Mouse (Mus musculus) urinary bladder, adult 18-20 months (tissue): ENCODE measurements at regions not wholly inside any gene's neighbourhood (a gene's known extent, or its start where the extent isn't known, plus 50 kb on each side); places are given as distances from the start of the nearest gene placed in this dataset.

ENCODE experiments used
- DNase-seq, 2 experiments: peaks; one replicate each; pipeline ENCODE4 v3.0.0; 2022; ENCODE audit warnings: low spot score in 2 of 2, mixed read lengths in 2 of 2

GRCm38 (mm10) chr17:81185685-81186084, 120.8 kb upstream of the Thumpd2 start:
- DNase-seq, result no peak

DNA sequence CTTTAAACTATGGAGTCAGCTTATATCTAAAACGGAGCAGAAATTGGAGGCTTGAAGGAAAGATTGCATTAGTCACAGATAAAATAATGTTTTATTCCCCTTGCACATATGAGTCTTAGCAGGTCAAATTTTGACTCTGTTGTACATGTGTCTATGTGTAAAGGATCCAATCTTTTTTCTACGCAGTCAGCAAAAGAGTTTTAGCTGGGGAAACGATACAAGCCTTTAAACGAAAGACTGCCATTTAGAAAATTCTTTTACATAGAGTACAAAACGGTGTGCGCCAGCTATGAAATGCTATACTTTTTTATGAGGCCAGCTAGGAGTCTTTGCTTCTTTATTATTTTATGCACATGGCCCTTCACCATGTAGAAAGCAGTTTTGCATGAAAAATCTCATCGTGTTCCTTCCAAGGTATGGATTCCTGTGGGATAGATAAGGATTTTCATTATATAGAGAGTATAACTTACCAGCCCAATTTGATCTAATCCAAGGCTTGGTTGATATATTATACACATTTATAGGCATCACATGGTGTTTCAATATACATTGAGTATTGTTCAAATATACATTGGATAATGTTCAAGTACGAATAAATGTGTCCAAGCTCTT, 116.0 kb upstream of the Thumpd2 start:
- no peak for DNase-seq

GRCm38 (mm10) chr17:81176306-81176705, 111.4 kb upstream of the Thumpd2 start:
- no peak for DNase-seq

GRCm38 (mm10) chr17:81175877-81176276, 111.0 kb upstream of the Thumpd2 start:
- no peak for DNase-seq

GRCm38 (mm10) chr17:81172943-81173342, 108.1 kb upstream of the Thumpd2 start:
- DNase-seq, result no peak

GRCm38 (mm10) chr17:81169118-81169517, 104.2 kb upstream of the Thumpd2 start:
- DNase-seq, result no peak

- no peak for DNase-seq
Observed at GRCm38 (mm10) chr17:81150730-81151129, 85.8 kb upstream of the Thumpd2 start.

DNA sequence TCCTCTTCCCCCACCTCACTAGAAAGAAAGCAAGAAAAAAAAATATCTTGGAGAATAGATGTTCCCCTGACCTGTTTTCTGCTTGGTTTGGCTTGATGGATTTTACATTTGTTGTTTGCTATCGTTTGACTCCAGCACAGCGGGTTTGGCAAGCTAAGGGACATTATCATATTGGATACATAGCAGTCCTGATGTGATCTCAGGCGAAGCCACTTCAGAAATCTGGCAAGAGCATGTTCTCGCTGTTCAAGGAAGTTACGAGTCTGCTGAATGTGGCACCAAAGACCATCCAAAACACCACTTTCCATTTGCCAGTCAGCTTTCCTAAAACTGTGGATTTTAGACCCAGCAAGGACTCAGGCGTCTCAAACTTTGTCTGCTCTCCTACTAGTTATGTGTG, 69.8 kb upstream of the Thumpd2 start:
- DNase-seq, result no peak

DNA sequence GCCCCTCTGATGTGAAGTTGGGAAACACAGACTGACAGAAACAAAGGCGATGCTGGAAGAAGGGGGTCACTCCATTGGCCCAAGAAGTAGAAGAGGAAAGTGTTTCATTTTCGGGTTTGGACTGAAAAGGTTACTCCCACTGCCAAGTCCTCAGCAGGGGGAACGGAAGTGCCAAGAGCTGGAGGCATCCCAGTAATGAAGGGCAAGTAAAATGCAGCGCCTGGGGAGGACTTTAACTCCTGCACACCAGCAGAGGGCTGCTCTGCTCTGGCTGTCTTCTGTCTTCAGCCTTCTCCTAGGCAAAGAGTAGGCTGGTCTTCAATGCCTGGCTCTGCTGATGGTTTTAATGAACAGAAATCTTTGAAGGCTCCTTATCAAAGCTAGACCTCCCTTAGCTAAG, 68.3 kb upstream of the Thumpd2 start:
- DNase-seq, result no peak
